Mouse (Mus musculus) kidney, postnatal 0 days (tissue): Measurements from ENCODE around the gene Gmfg. TPM values are rescaled to one million over a fixed set of nuclear protein-coding genes. Genes with fewer than 3 reads are reported as not detected.

Experiments used
- ATAC-seq: fragments of 200-750 bp; cut with Nextera tagmentation; replicated peaks from 2 replicates; pipeline ENCODE4 v1.8.0; 2017; ENCODE audit warnings: low read depth, moderate number of reproducible peaks, moderate TSS enrichment, moderate library complexity; ENCODE audit not compliant: low FRiP score
- DNase-seq: peaks from one replicate; pipeline ENCODE4 v3.0.0-alpha.2; 2016; ENCODE audit warnings: low spot score
- H3K27ac ChIP-seq: fragments of 300-500 bp; sonication (generic); 2 replicates; pipeline ENCODE4 v1.5.1; 2014; ENCODE audit warnings: mild to moderate bottlenecking
- H3K27me3 ChIP-seq: fragments of 300-500 bp; sonication (generic); 2 replicates; pipeline ENCODE4 v1.6.1; 2014; ENCODE audit warnings: low read length, mixed read lengths; ENCODE audit not compliant: insufficient read depth
- H3K36me3 ChIP-seq: fragments of 300-500 bp; sonication (generic); 2 replicates; pipeline ENCODE4 v1.6.1; 2014; ENCODE audit warnings: low read length, mixed read lengths; ENCODE audit not compliant: insufficient read depth
- H3K4me1 ChIP-seq: fragments of 300-500 bp; sonication (generic); replicated peaks from 2 replicates; pipeline ENCODE4 v1.6.1; 2014; ENCODE audit warnings: antibody characterized with exemption, low read length, mixed read lengths; ENCODE audit not compliant: insufficient read depth
- H3K4me2 ChIP-seq: fragments of 300-500 bp; sonication (generic); 2 replicates; pipeline ENCODE4 v1.6.1; 2014; ENCODE audit warnings: mild to moderate bottlenecking, low read length, moderate library complexity, mixed read lengths
- H3K4me3 ChIP-seq: fragments of 300-500 bp; sonication (generic); replicated peaks from 2 replicates; pipeline ENCODE4 v1.5.1; 2014; ENCODE audit warnings: low read depth, low read length
- H3K9ac ChIP-seq: fragments of 300-500 bp; sonication (generic); 2 replicates; pipeline ENCODE4 v1.6.1; 2014; ENCODE audit warnings: low read depth, low read length
- H3K9me3 ChIP-seq: fragments of 300-500 bp; sonication (generic); replicated peaks from 2 replicates; pipeline ENCODE4 v1.6.1; 2016; ENCODE audit warnings: low read length, inconsistent platforms, mixed read lengths
- CTCF ChIP-seq: IDR thresholded peaks from 2 replicates; pipeline ENCODE4 v1.5.1; 2016; ENCODE audit warnings: antibody characterized with exemption, low read depth, mild to moderate bottlenecking, moderate library complexity
- whole genome bisulfite sequencing: fragments of 180-500 bp; shearing (Covaris S2); extraction: QIAGEN DNeasy Blood & Tissue Kit; methylation state at CpG from one replicate; pipeline ENCODE4 v1.1.7; 2014; 5-methylcytosine and 5-hydroxymethylcytosine counted together
- polyA plus RNA-seq: library from polyadenylated mRNA; unstranded; fragments of >200 nt; fragmentation: Nextera tagmentation; extraction: Ambion mirVana; gene quantifications from 2 replicates; pipeline ENCODE4 v1.2.1, GENCODE M21; 2015

The Gmfg gene
- polyA plus RNA-seq, 1 experiment from 2014 or later, result 23.8 TPM

- no peak for TF ChIP-seq CTCF
- Histone ChIP-seq H3K4me2 (no peak overlapping the region), H3K4me3 (no peak overlapping the region), H3K9ac (no peak overlapping the region), H3K36me3 (no peaks in the 10 kb centered on the region), H3K27ac (no peak overlapping the region), H3K9me3 (no peaks in the 10 kb centered on the region), H3K27me3 (no peaks in the 10 kb centered on the region), H3K4me1 (no peaks in the 10 kb centered on the region)
- ATAC-seq, result no peak
- DNase-seq, result peak; percentile 69
- WGBS, result 44% methylated on average over 4 of the region's 4 CpGs
Observed at GRCm38 (mm10) chr7:28442688-28443087, 5.4 kb downstream of the Gmfg start.

GRCm38 (mm10) chr7:28444344-28444974, 7.2 kb downstream of the Gmfg start:
- Histone ChIP-seq H3K4me2 (no peak overlapping the region), H3K4me3 (no peak overlapping the region), H3K4me1 (no peaks in the 10 kb centered on the region), H3K9ac (no peak overlapping the region), H3K36me3 (no peaks in the 10 kb centered on the region), H3K27ac (no peak overlapping the region), H3K27me3 (no peaks in the 10 kb centered on the region), H3K9me3 (no peaks in the 10 kb centered on the region)
- DNase-seq (no peak), ATAC-seq (no peak)
- TF ChIP-seq CTCF, result no peak
- WGBS, result 86% methylated on average over 13 of the region's 13 CpGs

- peak; percentile 88 for TF ChIP-seq CTCF
- no peaks in the 10 kb centered on the region for H3K9me3 ChIP-seq
- no peak overlapping the region for H3K4me3 ChIP-seq
- DNase-seq (peak; percentile 63), ATAC-seq (no peak)
- WGBS, result 11% methylated on average over 12 of the region's 12 CpGs
- no peak overlapping the region for H3K9ac ChIP-seq
- no peaks in the 10 kb centered on the region for H3K4me1 ChIP-seq
- H3K27me3 ChIP-seq, result no peaks in the 10 kb centered on the region
- no peak overlapping the region for H3K27ac ChIP-seq
- H3K36me3 ChIP-seq, result no peaks in the 10 kb centered on the region
- no peak overlapping the region for H3K4me2 ChIP-seq
Observed at GRCm38 (mm10) chr7:28446446-28446845, 9.2 kb downstream of the Gmfg start.

- Histone ChIP-seq H3K4me1 (no peaks in the 10 kb centered on the region), H3K27me3 (no peaks in the 10 kb centered on the region), H3K4me3 (no peak overlapping the region), H3K27ac (no peak overlapping the region), H3K4me2 (no peak overlapping the region), H3K9ac (no peak overlapping the region), H3K9me3 (no peaks in the 10 kb centered on the region), H3K36me3 (no peaks in the 10 kb centered on the region)
- TF ChIP-seq CTCF, result no peak
- 24% methylated on average over 12 of the region's 12 CpGs for WGBS
- ATAC-seq (no peak), DNase-seq (no peak)
Observed at GRCm38 (mm10) chr7:28447101-28447830, 10.0 kb downstream of the Gmfg start.

GRCm38 (mm10) chr7:28447865-28448820, 10.9 kb downstream of the Gmfg start:
- DNase-seq (no peak), ATAC-seq (no peak)
- no peaks in the 10 kb centered on the region for H3K36me3 ChIP-seq
- H3K4me2 ChIP-seq, result no peak overlapping the region
- no peak overlapping the region for H3K9ac ChIP-seq
- WGBS, result 68% methylated on average over 13 of the region's 13 CpGs
- no peak overlapping the region for H3K4me3 ChIP-seq
- H3K4me1 ChIP-seq, result 0 out of 2 replicates have a peak, but pooled peaks cover 3% of the 10 kb centered on the region
- H3K9me3 ChIP-seq, result no peaks in the 10 kb centered on the region
- H3K27ac ChIP-seq, result no peak overlapping the region
- H3K27me3 ChIP-seq, result no peaks in the 10 kb centered on the region
- no peak for TF ChIP-seq CTCF
